Mouse (Mus musculus) ES-E14 (cell line): ENCODE results near the gene Sos2.

ENCODE experiments used
- HCFC1 ChIP-seq: IDR thresholded peaks from 2 replicates; pipeline ENCODE4 v1.6.1; 2012; ENCODE audit warnings: low read length, inconsistent platforms, borderline replicate concordance; ENCODE audit not compliant: insufficient read depth
- ZNF384 ChIP-seq: IDR thresholded peaks from 2 replicates; pipeline ENCODE4 v1.6.1; 2012; ENCODE audit warnings: low read depth, low read length, inconsistent platforms

DNA sequence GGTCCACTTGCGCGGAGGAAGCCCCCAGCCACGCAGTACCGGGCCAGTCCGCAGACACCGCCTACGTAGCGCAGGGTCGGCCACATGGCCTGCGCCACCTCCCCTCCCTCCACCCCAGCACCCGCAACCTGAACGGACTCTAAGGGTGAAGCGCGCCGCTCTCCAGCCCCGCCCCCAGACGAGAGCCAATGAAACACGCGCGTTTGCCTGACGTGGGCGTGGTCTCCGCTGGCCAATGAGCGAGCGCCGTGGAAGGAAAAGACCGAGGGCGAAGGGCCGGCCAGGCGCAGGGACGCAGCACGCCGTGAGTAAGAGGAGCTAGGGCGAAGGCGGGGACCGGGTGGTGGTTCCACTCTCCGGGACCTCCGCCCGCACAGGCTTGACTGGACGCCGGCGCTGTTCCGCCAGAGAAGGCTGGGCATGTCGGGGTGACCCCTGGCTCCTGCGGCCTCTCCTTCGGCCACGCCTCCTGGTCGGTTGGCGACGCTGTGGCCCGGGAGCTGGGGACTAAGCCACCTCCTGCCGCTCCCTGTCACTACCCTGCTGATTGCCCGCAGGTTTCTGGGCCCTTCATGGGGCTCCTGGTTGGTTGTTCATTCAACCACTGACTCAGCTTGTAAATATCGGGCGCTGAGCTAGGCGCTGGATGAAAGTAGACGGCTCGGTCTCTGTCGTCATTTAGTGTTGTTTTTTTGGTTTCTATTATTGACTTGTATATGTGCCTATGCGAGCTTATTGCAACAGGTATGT lies 43.2 kb upstream of the Sos2 start, which contains the start of the genes L2hgdh and Atp5s:
- TF ChIP-seq HCFC1 (no peak), ZNF384 (no peak)
